ENCODE assay signal across 9 mouse cellular contexts in the genomic region with DNA sequence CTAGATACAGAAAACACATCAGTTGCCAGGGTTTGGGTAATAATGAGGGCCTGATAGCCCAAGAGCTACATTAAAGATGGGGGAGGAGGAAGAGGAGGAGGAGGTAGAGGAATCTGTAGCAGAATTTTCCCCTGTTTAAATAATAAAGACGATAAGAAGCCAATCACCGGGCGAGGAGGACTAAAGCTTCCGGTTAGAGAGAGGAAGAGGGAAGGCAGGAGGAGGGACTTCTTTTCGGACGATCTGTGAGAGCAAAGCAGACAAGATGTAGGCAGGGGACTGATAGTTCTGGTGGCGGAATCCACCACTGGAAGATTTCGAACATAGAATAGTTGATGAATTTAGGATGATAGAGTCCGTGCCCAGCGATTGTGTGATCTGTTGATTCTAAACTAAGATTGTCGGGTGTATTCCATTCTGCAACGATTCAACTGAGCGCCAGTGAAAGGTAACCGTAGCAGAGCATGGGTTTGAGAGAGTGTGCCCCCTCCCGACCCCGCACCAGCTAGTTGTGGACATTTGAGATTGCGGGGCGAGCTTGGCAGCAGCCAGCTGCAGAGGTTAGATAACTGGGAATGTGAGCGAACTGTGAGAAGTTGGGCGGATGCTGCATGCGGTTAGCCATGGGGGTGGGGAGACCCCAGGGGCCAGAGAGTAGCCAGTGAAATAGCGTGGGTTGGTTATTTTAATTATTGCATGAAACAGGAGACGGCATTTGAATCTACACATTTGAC. TPM values are rescaled to one million over a fixed set of nuclear protein-coding genes. Genes with fewer than 3 reads are reported as not detected.
DNase-seq lines count a peak whose midpoint lies in the region; ATAC-seq and TF ChIP-seq lines count a peak whose summit lies in the region.
"Had no signal": no experiment of that assay in that cellular context is flagged by ENCODE, and none has a peak within 500 bp of the region (broad histone marks: within the 10 kb centered on the region; RNA-seq: fewer than 3 reads in every experiment).

No protein-coding gene starts in this region.

- H3K27me3 ChIP-seq in forebrain, embryonic 16.5 days (replicated peaks; ENCODE audit: control insufficient read depth, insufficient read depth, low read length) = no peaks in the 10 kb centered on the region
- no peaks in the 10 kb centered on the region for H3K27me3 ChIP-seq in forebrain, embryonic 11.5 days (ENCODE audit: control insufficient read depth, insufficient read depth, low read length)
- H3K27me3 ChIP-seq in neural tube, embryonic 12.5 days (replicated peaks) = no peaks in the 10 kb centered on the region
- no peaks in the 10 kb centered on the region for H3K27me3 ChIP-seq in liver, embryonic 11.5 days (replicated peaks; ENCODE audit: control insufficient read depth, insufficient read depth, low read length)
- no peaks in the 10 kb centered on the region for H3K27me3 ChIP-seq in stomach, postnatal 0 days (ENCODE audit: control insufficient read depth, insufficient read depth, low read length)

- H3K27ac ChIP-seq in forebrain, embryonic 16.5 days (ENCODE audit: low read length) = no peak overlapping the region
- H3K27ac ChIP-seq in forebrain, embryonic 11.5 days (ENCODE audit: low read depth, low read length) = no peak overlapping the region
- H3K27ac ChIP-seq in neural tube, embryonic 12.5 days = no peak overlapping the region
- peak overlapping the region; percentile 77 for H3K27ac ChIP-seq in liver, embryonic 11.5 days (ENCODE audit: low read depth, low read length)
- no peak overlapping the region for H3K27ac ChIP-seq in stomach, postnatal 0 days (replicated peaks)

- ATAC-seq in forebrain, embryonic 16.5 days = no peak
- no peak for ATAC-seq in forebrain, embryonic 11.5 days (replicated peaks; ENCODE audit: low FRiP score)
- no peak for ATAC-seq in neural tube, embryonic 12.5 days (ENCODE audit: low FRiP score, low read depth)
- ATAC-seq in liver, embryonic 11.5 days (replicated peaks; ENCODE audit: low FRiP score) = peak; percentile 90
- ATAC-seq in stomach, postnatal 0 days (ENCODE audit: low FRiP score, low TSS enrichment) = no peak

- no peaks in the 10 kb centered on the region for H3K4me1 ChIP-seq in forebrain, embryonic 16.5 days (replicated peaks; ENCODE audit: control insufficient read depth, insufficient read depth, low read length)
- no peaks in the 10 kb centered on the region; the same call in 1 of the 2 replicates for H3K4me1 ChIP-seq in forebrain, embryonic 11.5 days (replicated peaks; ENCODE audit: control insufficient read depth, insufficient read depth, low read length)
- peaks cover 5% of the 10 kb centered on the region for H3K4me1 ChIP-seq in neural tube, embryonic 12.5 days
- peaks cover 12% of the 10 kb centered on the region; the same call in 1 of the 2 replicates for H3K4me1 ChIP-seq in liver, embryonic 11.5 days (replicated peaks; ENCODE audit: control insufficient read depth, insufficient read depth, low read length)
- no peaks in the 10 kb centered on the region for H3K4me1 ChIP-seq in stomach, postnatal 0 days (replicated peaks; ENCODE audit: control insufficient read depth, insufficient read depth)

- H3K9ac ChIP-seq in forebrain, embryonic 16.5 days (replicated peaks; ENCODE audit: low read depth, low read length) = no peak overlapping the region
- no peak overlapping the region for H3K9ac ChIP-seq in forebrain, embryonic 11.5 days (ENCODE audit: low read length)
- no peak overlapping the region for H3K9ac ChIP-seq in neural tube, embryonic 12.5 days
- H3K9ac ChIP-seq in liver, embryonic 11.5 days (ENCODE audit: low read depth, low read length) = peak overlapping the region; percentile 46; the same call in 1 of the 2 replicates
- no peak overlapping the region for H3K9ac ChIP-seq in stomach, postnatal 0 days (ENCODE audit: low read length)

- TF ChIP-seq CTCF in stomach, postnatal 0 days (IDR thresholded peaks at IDR 0.05; ENCODE audit: low read depth) = no peak

- 0 out of 2 replicates have a peak overlapping the region, but pooled peaks have one; percentile 7 for H3K4me3 ChIP-seq in forebrain, embryonic 16.5 days (replicated peaks; ENCODE audit: low read length)
- no peak overlapping the region for H3K4me3 ChIP-seq in forebrain, embryonic 11.5 days (ENCODE audit: low read depth, low read length)
- 0 out of 2 replicates have a peak overlapping the region, but pooled peaks have one; percentile 13 for H3K4me3 ChIP-seq in neural tube, embryonic 12.5 days
- peak overlapping the region; percentile 40 for H3K4me3 ChIP-seq in liver, embryonic 11.5 days (ENCODE audit: low read depth, low read length)
- peak overlapping the region; percentile 12; the same call in 1 of the 2 replicates for H3K4me3 ChIP-seq in stomach, postnatal 0 days (ENCODE audit: low read depth, low read length)

- no peaks in the 10 kb centered on the region for H3K9me3 ChIP-seq in forebrain, embryonic 16.5 days (ENCODE audit: control insufficient read depth, low read length)
- H3K9me3 ChIP-seq in forebrain, embryonic 11.5 days (ENCODE audit: control insufficient read depth, low read length) = no peaks in the 10 kb centered on the region
- no peaks in the 10 kb centered on the region for H3K9me3 ChIP-seq in neural tube, embryonic 12.5 days
- H3K9me3 ChIP-seq in liver, embryonic 11.5 days (ENCODE audit: control insufficient read depth, low read length) = no peaks in the 10 kb centered on the region
- H3K9me3 ChIP-seq in stomach, postnatal 0 days (ENCODE audit: control insufficient read depth, low read length) = no peaks in the 10 kb centered on the region

- H3K36me3 ChIP-seq in forebrain, embryonic 16.5 days (ENCODE audit: control insufficient read depth, insufficient read depth) = no peaks in the 10 kb centered on the region
- no peaks in the 10 kb centered on the region for H3K36me3 ChIP-seq in forebrain, embryonic 11.5 days (ENCODE audit: control insufficient read depth, insufficient read depth, low read length)
- H3K36me3 ChIP-seq in neural tube, embryonic 12.5 days = no peaks in the 10 kb centered on the region
- H3K36me3 ChIP-seq in liver, embryonic 11.5 days (ENCODE audit: control insufficient read depth, insufficient read depth, low read length) = no peaks in the 10 kb centered on the region
- H3K36me3 ChIP-seq in stomach, postnatal 0 days (ENCODE audit: control insufficient read depth, insufficient read depth, low read length) = no peaks in the 10 kb centered on the region

- no peak for TF ChIP-seq EP300 in stomach, postnatal 0 days (optimal IDR thresholded peaks at IDR 0.05)

- WGBS in forebrain, embryonic 16.5 days = 83% methylated on average over 23 of the region's 23 CpGs
- WGBS in forebrain, embryonic 11.5 days = 83% methylated on average over 23 of the region's 23 CpGs
- 83% methylated on average over 23 of the region's 23 CpGs for WGBS in neural tube, embryonic 12.5 days
- 48% methylated on average over 23 of the region's 23 CpGs for WGBS in liver, embryonic 11.5 days
- WGBS in stomach, postnatal 0 days = 76% methylated on average over 23 of the region's 23 CpGs

- H3K4me2 ChIP-seq in forebrain, embryonic 16.5 days (ENCODE audit: low read length) = no peak overlapping the region
- no peak overlapping the region for H3K4me2 ChIP-seq in forebrain, embryonic 11.5 days (ENCODE audit: low read depth, low read length, severe bottlenecking)
- H3K4me2 ChIP-seq in neural tube, embryonic 12.5 days (replicated peaks) = no peak overlapping the region
- H3K4me2 ChIP-seq in liver, embryonic 11.5 days = peak overlapping the region; percentile 58
- H3K4me2 ChIP-seq in stomach, postnatal 0 days (replicated peaks; ENCODE audit: low read depth) = no peak overlapping the region

- no peak for DNase-seq in forebrain, embryonic 11.5 days (ENCODE audit: low spot score)
- no peak for DNase-seq in neural tube, embryonic 10.5 days (ENCODE audit: extremely low spot score, low spot score)
- DNase-seq in liver, embryonic 11.5 days (ENCODE audit: low spot score) = peak; percentile 49
- DNase-seq in stomach, postnatal 0 days (ENCODE audit: low spot score) = no peak
- DNase-seq in kidney, adult 8-10 months = no peak
- DNase-seq in adrenal gland, adult 18-20 months (ENCODE audit: low spot score in 2 of 2) = no peak
- DNase-seq: gastrocnemius, postnatal 14 days had no signal

RNA-seq across cellular contexts. Expression of a gene that starts 52.4 kb away (rescaled TPM):
- 15.1 and 16.9 TPM in 2 replicates for polyA plus RNA-seq in forebrain, embryonic 16.5 days (2015; fragmentation: Nextera tagmentation; extraction: Ambion mirVana)
- polyA plus RNA-seq in forebrain, embryonic 11.5 days (2014; fragmentation: Nextera tagmentation; extraction: Ambion mirVana) = 3.2 and 3.8 TPM in 2 replicates
- polyA plus RNA-seq in neural tube, embryonic 12.5 days (2016; fragmentation: Nextera tagmentation; extraction: Ambion mirVana) = 15.9 and 17.4 TPM in 2 replicates
- 0.13 and 0.26 TPM in 2 replicates for polyA plus RNA-seq in liver, embryonic 11.5 days (2014; fragmentation: Nextera tagmentation; extraction: Ambion mirVana)
- polyA plus RNA-seq in stomach, postnatal 0 days (2015; fragmentation: Nextera tagmentation; extraction: Ambion mirVana) = 0.76 and 0.93 TPM in 2 replicates
- total RNA-seq in adrenal gland, adult 18-20 months (2021) = not detected
